Mouse (Mus musculus): ENCODE data around the gene Sirt4.
"Not testable (repeated sequence)": the region's sequence is repeated elsewhere in the genome, so short reads cannot be mapped to it uniquely, and the experiment has no call there.

Sirt4 gene

DNA sequence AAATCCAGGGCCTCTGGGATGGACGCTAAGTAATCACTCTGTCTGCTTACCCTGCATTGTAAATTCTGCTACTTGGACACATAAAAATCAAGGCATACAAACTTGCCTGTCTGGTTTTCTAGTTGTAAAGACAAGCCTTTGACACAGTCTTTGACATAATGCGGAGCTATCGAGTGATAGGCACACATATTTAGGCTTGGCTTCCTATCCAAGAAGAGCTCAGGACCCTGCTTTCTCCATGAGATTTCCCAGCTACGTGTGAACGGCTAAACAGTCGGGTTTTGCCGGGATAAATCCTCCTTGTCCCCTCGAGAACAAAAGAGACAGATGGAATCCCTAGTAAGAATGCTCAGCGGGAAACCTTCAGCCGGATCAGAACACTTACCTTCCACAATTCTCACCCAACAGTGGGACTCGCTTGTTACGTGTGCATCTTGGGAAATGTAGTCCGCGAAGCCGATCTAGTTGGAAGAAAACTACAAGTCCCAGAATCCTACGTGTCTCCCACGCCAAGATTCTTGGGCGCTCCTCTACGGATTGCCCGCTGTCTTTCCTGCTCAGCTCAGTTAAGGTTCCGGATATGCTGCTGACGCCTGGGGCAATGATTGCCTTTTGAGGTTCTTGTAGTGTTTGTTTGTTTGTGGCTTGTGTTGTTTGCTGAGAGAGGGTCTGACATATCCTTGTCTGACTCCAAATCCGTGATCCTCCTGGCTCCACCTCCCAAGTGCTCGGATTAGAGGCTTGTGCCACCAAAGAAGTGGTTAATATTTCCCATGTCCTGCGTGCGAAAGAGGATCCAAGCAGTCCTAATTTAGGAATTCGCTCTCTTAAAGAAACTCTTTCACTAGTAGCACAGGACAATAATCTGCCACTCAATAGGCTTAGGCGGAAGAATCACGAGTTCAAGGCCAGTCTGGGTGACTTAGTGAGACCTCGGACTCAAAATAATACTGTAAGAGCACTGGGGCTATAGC is at the start of gene Sirt4:
Sirt4 (minus strand) TSS at position 779 of the 974 bp plus-strand sequence.
- ATAC-seq (ENCODE audit: insufficient number of reproducible peaks, low FRiP score, low TSS enrichment) = peak; percentile 84

DNA sequence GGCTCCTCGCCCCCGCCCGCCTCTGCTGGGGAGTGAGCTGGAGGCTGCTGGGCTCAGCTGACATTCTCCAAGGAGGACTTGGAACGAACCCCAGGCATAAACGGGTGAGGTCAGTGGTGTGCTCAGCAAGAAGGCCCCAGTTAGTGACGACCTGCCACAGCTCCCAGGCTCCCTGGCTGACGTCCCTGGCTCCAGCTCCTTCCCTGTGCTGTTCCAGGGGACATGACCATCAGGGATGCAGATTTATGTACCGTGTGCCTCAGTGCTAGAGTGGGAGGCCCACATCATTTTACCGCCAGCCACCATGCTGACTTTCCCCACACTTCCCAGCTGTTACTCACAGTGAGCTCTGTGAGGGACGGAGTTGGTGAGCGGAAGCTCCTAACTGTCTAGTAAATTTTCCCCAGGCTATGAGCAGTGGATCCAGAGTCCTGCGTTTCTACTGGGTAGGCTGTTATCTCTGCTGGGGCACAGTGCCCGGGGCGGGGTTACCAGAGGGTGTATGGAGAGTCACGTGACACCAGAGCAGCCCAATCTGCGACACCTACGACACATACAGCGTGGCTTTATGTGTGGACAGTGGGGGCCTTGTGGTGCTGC is 47.2 kb upstream of the Sirt4 start:
- peak; percentile 32; the same call in 1 of the 2 replicates for ATAC-seq (ENCODE audit: insufficient number of reproducible peaks, low FRiP score, low TSS enrichment)

DNA sequence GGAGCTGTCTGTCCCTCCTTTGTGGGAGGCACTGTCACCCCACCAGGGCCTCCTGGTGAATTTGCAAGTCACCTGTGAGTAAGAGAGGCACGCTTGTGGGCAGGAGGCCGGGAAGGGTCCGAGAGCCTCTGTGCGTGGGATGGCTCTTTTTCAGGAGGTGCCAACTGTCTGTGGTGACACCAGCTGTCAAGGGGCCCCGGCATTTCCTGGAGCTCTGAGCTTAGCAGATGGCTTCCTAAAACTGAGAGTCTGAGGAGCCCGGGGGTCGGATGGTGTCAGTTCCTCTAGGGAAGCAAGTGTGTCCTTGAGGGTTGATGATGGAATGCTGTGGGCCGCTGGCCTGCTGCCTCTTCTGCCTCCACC is 45.9 kb upstream of the Sirt4 start:
- ATAC-seq (ENCODE audit: insufficient number of reproducible peaks, low FRiP score, low TSS enrichment) = peak; percentile 62; the same call in 1 of the 2 replicates

DNA sequence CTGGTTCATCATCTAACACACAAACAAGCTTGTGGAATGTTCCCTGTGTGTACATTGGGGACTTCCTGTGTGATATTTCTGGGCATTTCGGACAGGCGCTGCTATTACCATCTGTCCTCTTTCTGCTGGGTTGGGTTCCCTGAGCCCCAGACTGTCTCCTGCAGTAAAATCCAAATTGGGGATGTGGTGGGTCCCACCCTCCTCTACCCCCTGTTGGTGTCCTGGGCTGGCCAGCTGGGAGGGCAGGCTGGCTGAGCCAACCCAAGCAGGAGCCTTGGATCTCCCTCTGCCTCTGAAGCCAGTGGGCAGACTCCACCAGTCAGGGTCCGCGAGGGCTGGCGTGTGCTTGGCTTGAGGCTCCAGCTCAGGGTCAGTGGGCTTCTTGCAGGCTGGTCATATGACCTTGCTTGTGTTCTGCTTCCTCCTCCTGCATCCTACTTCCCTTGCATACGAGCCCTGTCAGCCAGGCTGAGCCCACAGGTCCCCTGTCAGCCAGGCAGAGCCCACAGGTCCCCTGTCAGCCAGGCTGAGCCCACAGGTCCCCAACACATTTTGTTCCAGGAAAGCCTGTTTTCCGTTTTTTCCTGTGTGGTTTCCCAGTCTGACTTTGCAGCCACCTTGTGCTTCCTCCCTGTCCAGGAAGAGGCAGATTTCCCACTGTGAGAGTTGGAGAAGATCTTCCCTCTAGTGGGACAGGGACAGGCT is 45.4 kb upstream of the Sirt4 start:
- no peak; the same call in 1 of the 2 replicates for ATAC-seq (ENCODE audit: insufficient number of reproducible peaks, low FRiP score, low TSS enrichment)

DNA sequence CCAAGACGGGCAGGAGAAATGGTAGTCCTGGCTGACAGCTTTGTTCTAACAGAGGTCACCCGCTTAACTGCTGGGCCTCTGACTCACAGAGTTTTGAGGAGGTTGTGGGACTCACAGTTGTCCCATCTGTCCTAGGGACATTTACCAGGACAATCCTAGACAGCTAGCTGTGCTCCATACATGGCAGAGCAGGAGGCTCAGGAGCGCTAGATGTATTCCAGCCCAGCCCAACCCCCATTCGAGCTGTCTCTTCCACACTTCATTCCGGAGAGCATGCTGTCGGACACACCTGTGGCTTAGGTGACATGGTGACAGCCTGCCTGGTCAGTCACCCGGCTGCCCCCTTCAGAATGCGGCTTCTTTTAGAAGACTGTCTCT is 44.8 kb upstream of the Sirt4 start:
- no peak for ATAC-seq (ENCODE audit: insufficient number of reproducible peaks, low FRiP score, low TSS enrichment)

DNA sequence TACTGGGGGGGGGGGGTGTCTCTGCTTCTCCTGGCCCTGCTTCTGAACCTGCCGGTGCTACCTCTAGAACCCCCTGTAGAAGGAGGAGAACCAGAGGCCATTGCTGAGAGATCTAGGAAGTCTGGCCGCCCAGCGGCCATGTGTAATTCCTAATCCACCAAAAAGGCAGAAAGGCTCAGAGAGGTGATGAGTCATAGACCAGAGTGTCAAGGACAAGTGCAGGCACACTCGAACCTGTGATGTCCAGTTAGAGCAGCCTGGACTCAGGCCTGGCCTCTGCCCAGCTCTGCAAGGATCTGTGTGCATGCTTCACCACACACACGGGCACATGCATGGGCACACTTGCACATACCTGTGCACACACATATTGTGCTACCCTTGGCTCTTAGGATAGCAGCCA is 43.6 kb upstream of the Sirt4 start:
- no peak for ATAC-seq (ENCODE audit: insufficient number of reproducible peaks, low FRiP score, low TSS enrichment)

DNA sequence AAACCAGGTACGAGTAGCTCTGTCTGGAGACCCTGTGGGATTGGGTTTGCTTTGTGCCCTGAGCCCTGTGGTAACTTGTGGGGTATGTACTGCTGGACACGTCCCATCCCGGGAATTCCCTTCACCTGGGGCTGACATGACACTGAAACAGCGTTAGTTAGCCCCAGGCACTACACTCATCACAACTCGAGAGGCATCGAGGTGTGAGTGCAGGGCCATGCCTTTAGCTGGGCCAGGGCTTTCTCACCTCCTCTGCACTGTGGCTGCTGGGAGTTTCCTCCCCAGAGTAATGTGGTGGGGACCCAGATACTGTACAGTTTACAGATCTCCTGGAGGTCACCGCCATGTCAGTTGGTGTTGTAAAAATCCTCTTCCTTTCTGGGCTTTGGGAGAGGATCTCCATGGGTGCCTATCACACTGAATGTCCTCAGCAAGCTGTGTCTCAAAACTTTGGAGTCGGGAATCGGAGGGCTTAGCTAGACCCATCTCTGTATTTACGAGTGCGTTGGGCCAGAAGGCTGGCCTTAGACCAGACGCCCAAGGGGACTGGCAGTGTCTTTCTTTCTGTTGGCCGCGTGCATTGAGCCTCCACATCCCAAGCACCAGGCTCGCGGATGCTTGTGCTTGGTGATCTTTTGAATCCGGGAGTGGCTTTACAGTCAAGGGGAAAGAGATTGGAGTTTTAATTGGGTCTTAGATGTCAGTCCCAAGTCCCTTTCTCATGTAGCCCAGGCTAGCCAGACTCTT is 42.1 kb upstream of the Sirt4 start:
- ATAC-seq (ENCODE audit: insufficient number of reproducible peaks, low FRiP score, low TSS enrichment) = no peak

DNA sequence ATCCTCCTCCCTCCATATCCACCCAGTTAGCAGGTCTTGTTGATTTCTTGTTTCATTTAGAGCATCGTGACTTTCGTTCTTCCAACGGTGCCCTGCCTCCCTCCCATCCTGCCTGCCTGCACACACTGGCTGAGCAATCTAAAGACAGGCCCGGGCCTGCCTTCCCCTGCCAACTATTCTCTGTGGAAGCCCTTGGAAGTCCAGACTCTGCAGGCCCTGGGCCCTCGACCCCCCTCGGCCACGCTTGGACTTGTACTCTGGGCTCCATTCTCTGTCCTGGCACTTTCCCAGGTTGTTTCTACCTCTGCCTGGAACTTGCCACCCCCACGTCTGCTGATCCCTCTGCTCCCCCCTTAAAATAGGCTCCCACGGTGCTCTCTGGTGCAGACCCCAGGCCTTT is 41.4 kb upstream of the Sirt4 start:
- no peak for ATAC-seq (ENCODE audit: insufficient number of reproducible peaks, low FRiP score, low TSS enrichment)

DNA sequence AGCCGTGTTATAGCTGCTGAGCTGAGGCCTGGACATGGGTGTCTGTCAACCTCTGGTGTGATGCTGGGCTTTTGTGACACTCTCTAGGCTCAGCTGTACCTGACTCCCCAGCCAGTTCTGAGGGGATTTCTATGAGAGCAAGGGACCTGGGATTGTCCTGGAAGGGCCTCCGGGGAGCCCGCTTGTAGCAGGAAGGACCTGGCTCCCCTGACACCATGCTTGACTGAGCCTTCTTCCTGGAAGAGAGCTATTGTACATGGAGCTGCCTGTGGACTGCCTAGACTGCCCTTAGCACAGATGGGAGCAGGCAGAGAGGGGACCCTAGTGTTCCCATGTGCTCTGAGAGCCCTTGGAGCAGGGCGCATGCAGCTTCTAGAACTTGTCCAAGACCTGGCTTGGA is 40.9 kb upstream of the Sirt4 start:
- no peak for ATAC-seq (ENCODE audit: insufficient number of reproducible peaks, low FRiP score, low TSS enrichment)

DNA sequence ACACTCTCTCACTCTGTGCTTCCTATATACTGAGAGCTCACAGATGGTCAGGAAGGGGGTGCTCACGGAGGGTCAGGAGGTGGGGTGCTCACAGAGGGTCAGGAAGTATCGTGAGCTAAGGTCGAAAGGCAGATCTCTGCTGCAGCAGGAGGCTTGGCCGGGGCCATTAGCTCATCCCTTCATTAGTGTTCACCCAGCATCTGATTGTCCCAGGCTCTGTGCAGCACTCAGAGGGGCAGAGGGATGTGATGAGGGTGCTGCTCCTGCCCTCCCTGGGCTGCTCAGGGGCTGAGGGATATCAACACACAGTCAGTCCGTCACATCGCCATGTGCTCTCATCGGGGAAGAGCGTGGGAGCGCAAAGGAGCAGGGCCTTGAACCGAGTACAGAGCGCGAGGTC is 39.9 kb upstream of the Sirt4 start:
- no peak for ATAC-seq (ENCODE audit: insufficient number of reproducible peaks, low FRiP score, low TSS enrichment)

DNA sequence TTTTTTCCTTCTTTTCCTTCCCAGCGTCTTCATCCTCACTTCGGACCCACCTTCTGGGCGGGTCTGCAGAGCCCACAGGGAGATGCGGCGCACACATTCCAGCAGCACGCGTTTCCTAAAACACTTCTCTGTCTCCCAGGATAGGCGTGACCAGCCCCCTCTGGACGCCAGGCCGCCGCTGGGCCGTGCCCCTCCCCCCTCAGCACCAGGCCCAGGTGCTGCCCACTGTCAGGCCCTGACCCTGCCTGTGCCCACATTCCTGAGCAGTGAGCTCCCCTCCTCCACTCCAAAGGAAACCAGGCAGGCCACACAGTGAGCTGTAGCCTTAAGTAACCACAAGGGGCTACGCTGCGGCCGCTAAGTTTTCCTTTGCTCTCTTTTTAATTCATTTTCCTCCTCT is 39.4 kb upstream of the Sirt4 start:
- no peak for ATAC-seq (ENCODE audit: insufficient number of reproducible peaks, low FRiP score, low TSS enrichment)

DNA sequence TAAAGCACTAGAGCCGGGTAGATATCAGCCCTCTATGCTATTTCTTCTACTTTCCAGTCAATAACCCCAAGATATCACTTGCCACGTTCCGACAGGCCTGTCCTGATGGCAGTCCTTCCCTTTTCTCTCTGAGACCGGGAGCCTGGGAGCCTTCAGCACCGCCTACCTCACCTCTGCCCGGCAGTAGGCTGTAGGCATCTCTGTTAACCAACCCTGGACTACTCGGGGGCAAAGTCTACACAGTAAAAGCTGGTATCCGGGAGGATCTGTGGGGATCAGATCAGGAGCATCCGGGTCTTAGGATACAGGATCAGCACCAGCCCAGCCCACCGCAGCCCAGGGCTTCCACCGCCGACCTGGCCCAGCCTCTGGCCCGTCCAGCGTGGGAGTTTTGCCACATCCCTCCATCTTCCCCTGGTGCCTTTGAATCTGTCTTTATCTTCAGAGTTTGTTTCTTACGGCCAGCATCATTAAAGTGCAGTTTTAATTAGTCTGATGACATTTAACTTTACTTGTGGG is 38.5 kb upstream of the Sirt4 start:
- no peak for ATAC-seq (ENCODE audit: insufficient number of reproducible peaks, low FRiP score, low TSS enrichment)

DNA sequence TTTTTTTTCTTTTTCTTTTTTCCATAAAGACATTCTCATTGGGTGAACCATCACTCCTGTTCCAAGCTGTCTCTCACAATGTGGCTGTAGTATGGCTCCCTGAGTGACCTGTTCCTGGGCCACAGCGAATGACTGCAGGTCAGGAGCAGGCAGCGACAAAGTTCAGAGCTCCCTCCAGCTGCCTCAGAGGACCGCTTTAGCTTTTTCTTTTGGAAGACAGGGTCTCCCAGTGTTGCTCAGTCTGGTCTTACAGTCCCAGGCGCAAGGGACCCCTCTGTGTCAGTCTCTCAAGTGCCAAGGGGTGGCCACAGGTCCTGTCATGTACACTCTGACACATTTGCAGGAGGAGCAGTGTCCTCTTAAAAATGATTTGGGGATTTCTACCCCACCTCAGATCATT is 38.0 kb upstream of the Sirt4 start:
- ATAC-seq (ENCODE audit: insufficient number of reproducible peaks, low FRiP score, low TSS enrichment) = no peak

DNA sequence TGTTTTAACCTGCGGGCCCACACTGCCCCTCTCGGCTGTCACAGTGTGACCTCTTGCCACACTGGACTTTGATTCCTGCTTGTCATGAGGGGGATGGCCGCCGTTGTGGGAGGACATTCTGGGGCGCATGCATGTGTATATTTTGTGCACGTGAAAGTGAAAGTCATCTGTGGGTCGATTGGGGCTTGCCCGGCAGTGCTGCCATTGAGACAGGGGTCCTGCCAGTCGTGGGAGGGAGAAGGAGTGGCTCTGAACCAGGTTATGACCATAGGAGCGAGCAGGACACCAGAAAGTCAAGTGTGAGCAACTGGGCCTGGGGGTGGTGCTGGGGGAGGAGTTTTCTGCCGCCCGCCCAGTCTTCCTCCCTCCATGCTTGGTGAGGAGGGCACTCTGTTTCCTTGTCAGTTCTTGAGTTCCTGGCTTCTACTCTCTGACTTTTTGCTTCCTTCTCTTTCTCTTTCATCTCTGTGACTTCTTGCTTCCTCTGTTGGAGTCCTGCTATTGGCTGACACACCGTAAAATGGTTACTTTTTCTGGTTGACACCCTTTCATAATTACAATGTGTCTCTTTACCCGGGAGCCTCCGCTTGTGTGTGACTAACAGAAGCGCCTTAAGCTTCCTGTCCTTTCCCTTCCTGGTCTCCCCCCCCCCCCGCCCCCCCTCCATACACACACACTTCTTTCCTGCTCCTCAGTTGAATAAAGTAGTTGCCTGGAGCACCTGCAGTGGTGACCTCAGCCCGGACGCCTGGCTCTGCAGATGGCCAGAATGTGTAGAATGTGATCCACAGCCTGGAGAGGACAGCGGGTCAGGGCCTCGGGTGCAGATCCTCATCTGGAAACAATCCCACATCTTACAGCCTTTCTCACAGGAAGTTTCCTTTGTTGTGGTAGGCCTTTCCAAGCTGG is 37.3 kb upstream of the Sirt4 start:
- no peak for ATAC-seq (ENCODE audit: insufficient number of reproducible peaks, low FRiP score, low TSS enrichment)

DNA sequence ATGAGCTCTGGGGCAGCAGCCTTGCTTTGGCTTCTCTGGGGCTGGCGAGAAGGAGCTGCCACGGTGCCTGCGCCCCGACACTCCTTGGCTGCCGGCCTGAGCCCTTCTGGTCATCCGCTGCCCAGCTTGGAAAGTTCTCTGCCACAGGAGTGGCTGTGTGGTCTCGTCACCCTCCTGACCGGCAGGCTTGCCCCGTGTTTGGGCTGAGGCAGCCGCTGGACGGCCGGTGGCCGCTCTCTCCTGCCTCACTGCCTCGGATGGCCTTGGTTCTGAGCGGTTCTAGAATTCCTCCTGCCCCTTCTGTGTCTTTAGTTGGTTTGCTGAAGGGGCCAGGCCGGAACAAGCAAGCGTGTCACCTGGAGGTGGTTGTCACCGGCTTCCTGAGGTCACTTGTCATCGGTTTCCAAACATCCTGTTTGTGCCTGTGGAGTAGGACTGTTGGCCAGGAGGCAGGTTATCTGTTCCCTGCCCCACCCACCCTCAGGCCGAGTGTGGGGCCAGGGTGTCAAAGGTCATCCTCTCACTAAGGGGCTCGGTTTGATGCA is 35.9 kb upstream of the Sirt4 start:
- ATAC-seq (ENCODE audit: insufficient number of reproducible peaks, low FRiP score, low TSS enrichment) = no peak

DNA sequence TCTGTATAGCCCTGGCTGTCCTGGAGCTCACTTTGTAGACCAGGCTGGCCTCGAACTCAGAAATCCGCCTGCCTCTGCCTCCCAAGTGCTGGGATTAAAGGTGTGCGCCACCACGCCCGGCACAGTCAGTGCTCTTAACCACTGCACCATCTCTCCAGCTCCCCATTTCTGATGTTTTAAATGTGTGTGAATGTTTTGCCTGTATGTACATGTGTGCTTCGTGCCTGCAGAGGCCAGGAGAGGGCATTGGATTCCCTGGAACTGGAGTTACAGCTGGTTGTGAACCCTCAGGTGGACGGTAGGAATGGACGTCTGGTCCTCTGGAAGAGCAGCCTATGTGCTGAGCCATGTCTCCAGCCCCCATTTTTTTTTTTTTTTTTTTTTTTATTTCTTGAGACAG is 33.7 kb upstream of the Sirt4 start:
- not testable (repeated sequence) for ATAC-seq (ENCODE audit: insufficient number of reproducible peaks, low FRiP score, low TSS enrichment)

DNA sequence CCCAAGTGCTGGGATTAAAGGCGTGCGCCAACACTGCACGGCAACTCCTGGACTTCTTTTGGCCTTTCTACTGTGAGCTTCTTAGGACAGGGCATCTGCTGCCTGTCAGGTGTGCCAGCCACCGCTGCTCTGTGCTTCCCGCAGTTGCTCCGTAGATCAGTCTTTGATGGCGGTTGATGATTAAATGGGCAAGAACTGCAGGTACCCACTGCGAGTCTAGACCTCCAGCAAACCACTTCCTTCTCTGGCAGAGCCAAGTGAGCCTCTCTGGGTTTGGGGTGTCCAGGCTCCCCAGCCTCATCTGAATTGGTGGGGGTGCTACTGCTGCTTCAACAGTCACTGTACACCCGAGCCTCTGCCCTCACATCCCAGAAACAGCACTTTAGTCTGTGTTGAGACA is 33.0 kb upstream of the Sirt4 start:
- ATAC-seq (ENCODE audit: insufficient number of reproducible peaks, low FRiP score, low TSS enrichment) = no peak

DNA sequence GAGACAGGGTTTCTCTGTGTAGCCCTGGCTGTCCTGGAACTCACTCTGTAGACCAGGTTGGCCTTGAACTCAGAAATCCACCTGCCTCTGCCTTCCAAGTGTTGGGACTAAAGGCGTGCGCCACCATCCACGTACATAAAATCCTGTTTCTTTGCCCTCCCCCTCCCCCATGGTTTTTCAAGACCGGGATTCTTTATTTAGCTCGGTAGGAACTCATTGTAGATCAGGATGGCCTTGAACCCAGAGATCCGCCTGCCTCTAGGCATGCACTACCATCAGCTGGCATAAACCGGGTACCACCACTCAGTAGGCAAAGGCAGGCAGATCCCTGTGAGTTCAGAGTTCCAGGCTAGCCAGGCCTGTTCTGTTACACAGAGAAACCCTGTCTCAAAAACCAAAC is 32.4 kb upstream of the Sirt4 start:
- no peak for ATAC-seq (ENCODE audit: insufficient number of reproducible peaks, low FRiP score, low TSS enrichment)

Measured in cerebellum, adult (tissue).